Mouse (Mus musculus) stomach, embryonic 15.5 days (tissue): ENCODE measurements around the gene Mov10. TPM values are rescaled to one million over a fixed set of nuclear protein-coding genes. Genes with fewer than 3 reads are reported as not detected.
"Not testable (repeated sequence)": the region's sequence is repeated elsewhere in the genome, so short reads cannot be mapped to it uniquely, and the experiment has no call there.

Experiments used
- ATAC-seq: fragments of 200-750 bp; cut with Nextera tagmentation; 2 replicates; pipeline ENCODE4 v1.8.0; 2017; ENCODE audit warnings: low read depth, moderate number of reproducible peaks, moderate TSS enrichment; ENCODE audit not compliant: insufficient read depth, low FRiP score
- H3K27ac ChIP-seq: fragments of 300-500 bp; sonication (generic); 2 replicates; pipeline ENCODE4 v1.5.1; 2015; ENCODE audit warnings: mild to moderate bottlenecking, inconsistent platforms
- H3K27me3 ChIP-seq: fragments of 300-500 bp; sonication (generic); replicated peaks from 2 replicates; pipeline ENCODE4 v1.6.1; 2015; ENCODE audit warnings: inconsistent platforms
- H3K36me3 ChIP-seq: fragments of 300-500 bp; sonication (generic); 2 replicates; pipeline ENCODE4 v1.6.1; 2015; ENCODE audit warnings: inconsistent platforms
- H3K4me1 ChIP-seq: fragments of 300-500 bp; sonication (generic); 2 replicates; pipeline ENCODE4 v1.6.1; 2015; ENCODE audit warnings: inconsistent platforms
- H3K4me2 ChIP-seq: fragments of 300-500 bp; sonication (generic); 2 replicates; pipeline ENCODE4 v1.6.1; 2015; ENCODE audit warnings: mild to moderate bottlenecking, inconsistent platforms
- H3K4me3 ChIP-seq: fragments of 300-500 bp; sonication (generic); replicated peaks from 2 replicates; pipeline ENCODE4 v1.5.1; 2015; ENCODE audit warnings: inconsistent platforms
- H3K9ac ChIP-seq: fragments of 300-500 bp; sonication (generic); 2 replicates; pipeline ENCODE4 v1.6.1; 2015; ENCODE audit warnings: inconsistent platforms
- H3K9me3 ChIP-seq: fragments of 300-500 bp; sonication (generic); 2 replicates; pipeline ENCODE4 v1.6.1; 2016; ENCODE audit warnings: inconsistent platforms
- WGBS: fragments of 180-500 bp; shearing (Covaris S2); methylation state at CpG from one replicate; pipeline ENCODE4 v1.1.7; 2015; 5-methylcytosine and 5-hydroxymethylcytosine counted together
- polyA plus RNA-seq: library from polyadenylated mRNA; unstranded; fragments of >200 nt; fragmentation: Nextera tagmentation; extraction: Ambion mirVana; gene quantifications from 2 replicates; pipeline ENCODE4 v1.2.1, GENCODE M21; 2015

Mov10 gene
- 86.1 and 95.2 TPM in 2 replicates for polyA plus RNA-seq

- Histone ChIP-seq H3K9ac (peak within 1 kb of the TSS; percentile 78), H3K4me3 (peak within 1 kb of the TSS; percentile 91), H3K4me2 (peak within 1 kb of the TSS; percentile 55), H3K27me3 (no peaks in the 10 kb centered on the region), H3K27ac (peak within 1 kb of the TSS; percentile 95), H3K9me3 (no peaks in the 10 kb centered on the region), H3K4me1 (peaks cover 12% of the 10 kb centered on the region; the same call in 1 of the 2 replicates), H3K36me3 (no peaks in the 10 kb centered on the region; the same call in 1 of the 2 replicates)
- under 1% methylated on average over 40 of the region's 40 CpGs for WGBS
- ATAC-seq = peak; percentile 89
Observed at GRCm38 (mm10) chr3:104817991-104818748, at the start of gene Mov10. Gene Mov10 (minus strand): TSS chr3:104818563.

GRCm38 (mm10) chr3:104866674-104867073 lies 48.3 kb upstream of the Mov10 start:
- H3K4me3 ChIP-seq, ATAC-seq: not testable (repeated sequence)

GRCm38 (mm10) chr3:104865341-104865788 lies 47.0 kb upstream of the Mov10 start:
- Histone ChIP-seq H3K4me3 (peak overlapping the region; percentile 99), H3K27me3 (no peaks in the 10 kb centered on the region), H3K4me2 (peak overlapping the region; percentile 72), H3K4me1 (peaks cover 11% of the 10 kb centered on the region), H3K9ac (peak overlapping the region; percentile 99), H3K9me3 (no peaks in the 10 kb centered on the region), H3K36me3 (no peaks in the 10 kb centered on the region), H3K27ac (peak overlapping the region; percentile 94)
- under 1% methylated on average over 12 of the region's 12 CpGs for WGBS
- ATAC-seq = peak; percentile 42; the same call in 1 of the 2 replicates

More at GRCm38 (mm10) chr3:104866674-104867073, 48.3 kb upstream of the Mov10 start:
- peak overlapping the region; percentile 72; the same call in 1 of the 2 replicates for H3K4me2 ChIP-seq
- not testable (repeated sequence) for H3K9me3 ChIP-seq, H3K27me3 ChIP-seq, H3K27ac ChIP-seq, H3K9ac ChIP-seq, H3K36me3 ChIP-seq
- peaks cover 11% of the 10 kb centered on the region for H3K4me1 ChIP-seq

- peak; percentile 88 for ATAC-seq
- no peaks in the 10 kb centered on the region for H3K27me3 ChIP-seq
- no peaks in the 10 kb centered on the region for H3K9me3 ChIP-seq
- H3K4me3 ChIP-seq = peak overlapping the region; percentile 99
- peak overlapping the region; percentile 99 for H3K9ac ChIP-seq
- peaks cover 11% of the 10 kb centered on the region for H3K4me1 ChIP-seq
- H3K27ac ChIP-seq = peak overlapping the region; percentile 94
- H3K4me2 ChIP-seq = peak overlapping the region; percentile 72
- WGBS = under 1% methylated on average over 48 of the region's 48 CpGs
- no peaks in the 10 kb centered on the region for H3K36me3 ChIP-seq
Observed at GRCm38 (mm10) chr3:104864651-104865340, 46.4 kb upstream of the Mov10 start.

GRCm38 (mm10) chr3:104863786-104864650 lies 45.7 kb upstream of the Mov10 start, which contains the start of the genes St7l and Capza1:
Gene St7l (plus strand): TSS chr3:104864005.
Gene Capza1 (minus strand): TSS chr3:104864505.
- peak within 1 kb of the TSS; percentile 99 for H3K9ac ChIP-seq
- peak within 1 kb of the TSS; percentile 94 for H3K27ac ChIP-seq
- H3K36me3 ChIP-seq = no peaks in the 10 kb centered on the region
- H3K4me1 ChIP-seq = peaks cover 11% of the 10 kb centered on the region
- peak within 1 kb of the TSS; percentile 72 for H3K4me2 ChIP-seq
- no peaks in the 10 kb centered on the region for H3K9me3 ChIP-seq
- ATAC-seq = peak; percentile 95
- WGBS = under 1% methylated on average over 42 of the region's 43 CpGs
- H3K4me3 ChIP-seq = peak within 1 kb of the TSS; percentile 99
- H3K27me3 ChIP-seq = no peaks in the 10 kb centered on the region

- no peak overlapping the region for H3K9ac ChIP-seq
- no peak for ATAC-seq
- H3K9me3 ChIP-seq = no peaks in the 10 kb centered on the region
- no peak overlapping the region for H3K4me3 ChIP-seq
- 90% methylated on average over 1 of the region's 1 CpGs for WGBS
- H3K36me3 ChIP-seq = peaks cover 8% of the 10 kb centered on the region; the same call in 1 of the 2 replicates
- peaks cover 3% of the 10 kb centered on the region; the same call in 1 of the 2 replicates for H3K4me1 ChIP-seq
- no peaks in the 10 kb centered on the region for H3K27me3 ChIP-seq
- no peak overlapping the region for H3K27ac ChIP-seq
- no peak overlapping the region for H3K4me2 ChIP-seq
Observed at GRCm38 (mm10) chr3:104858560-104858959, 40.2 kb upstream of the Mov10 start.

- 68% methylated on average over 1 of the region's 1 CpGs for WGBS
- H3K9ac ChIP-seq = no peak overlapping the region
- no peak for ATAC-seq
- H3K4me3 ChIP-seq = no peak overlapping the region
- no peaks in the 10 kb centered on the region for H3K4me1 ChIP-seq
- H3K36me3 ChIP-seq = peaks cover 8% of the 10 kb centered on the region; the same call in 1 of the 2 replicates
- H3K4me2 ChIP-seq = no peak overlapping the region
- no peaks in the 10 kb centered on the region for H3K27me3 ChIP-seq
- H3K9me3 ChIP-seq = no peaks in the 10 kb centered on the region
- H3K27ac ChIP-seq = no peak overlapping the region
Observed at GRCm38 (mm10) chr3:104856106-104856505, 37.7 kb upstream of the Mov10 start.

- Histone ChIP-seq H3K4me2 (no peak overlapping the region), H3K4me1 (no peaks in the 10 kb centered on the region), H3K36me3 (peaks cover 8% of the 10 kb centered on the region; the same call in 1 of the 2 replicates), H3K9me3 (no peaks in the 10 kb centered on the region), H3K27me3 (no peaks in the 10 kb centered on the region), H3K9ac (no peak overlapping the region), H3K27ac (no peak overlapping the region), H3K4me3 (no peak overlapping the region)
- ATAC-seq = no peak
Observed at GRCm38 (mm10) chr3:104854866-104855265, 36.5 kb upstream of the Mov10 start.

GRCm38 (mm10) chr3:104854465-104854864 lies 36.1 kb upstream of the Mov10 start:
- Histone ChIP-seq H3K4me2 (no peak overlapping the region), H3K27ac (no peak overlapping the region), H3K4me3 (no peak overlapping the region), H3K27me3 (no peaks in the 10 kb centered on the region), H3K36me3 (peaks cover 8% of the 10 kb centered on the region; the same call in 1 of the 2 replicates), H3K9me3 (no peaks in the 10 kb centered on the region), H3K9ac (no peak overlapping the region), H3K4me1 (no peaks in the 10 kb centered on the region)
- ATAC-seq = no peak
- 96% methylated on average over 1 of the region's 1 CpGs for WGBS

GRCm38 (mm10) chr3:104846601-104847000 lies 28.2 kb upstream of the Mov10 start:
- WGBS = 85% methylated on average over 4 of the region's 4 CpGs
- no peak overlapping the region for H3K4me3 ChIP-seq
- peaks cover 18% of the 10 kb centered on the region; the same call in 1 of the 2 replicates for H3K36me3 ChIP-seq

GRCm38 (mm10) chr3:104841049-104841448 lies 22.7 kb upstream of the Mov10 start:
- no peak overlapping the region for H3K9ac ChIP-seq
- H3K9me3 ChIP-seq = no peaks in the 10 kb centered on the region
- no peak overlapping the region for H3K27ac ChIP-seq
- 93% methylated on average over 5 of the region's 5 CpGs for WGBS
- ATAC-seq = no peak
- H3K4me1 ChIP-seq = no peaks in the 10 kb centered on the region
- peaks cover 21% of the 10 kb centered on the region; the same call in 1 of the 2 replicates for H3K36me3 ChIP-seq
- no peak overlapping the region for H3K4me3 ChIP-seq
- H3K27me3 ChIP-seq = no peaks in the 10 kb centered on the region
- no peak overlapping the region for H3K4me2 ChIP-seq

More at GRCm38 (mm10) chr3:104846601-104847000, 28.2 kb upstream of the Mov10 start:
- no peaks in the 10 kb centered on the region for H3K9me3 ChIP-seq
- no peak overlapping the region for H3K27ac ChIP-seq
- H3K9ac ChIP-seq = no peak overlapping the region
- H3K27me3 ChIP-seq = no peaks in the 10 kb centered on the region
- H3K4me2 ChIP-seq = no peak overlapping the region
- no peak for ATAC-seq
- H3K4me1 ChIP-seq = no peaks in the 10 kb centered on the region
